Mouse (Mus musculus): ENCODE results near the gene a.

DNA sequence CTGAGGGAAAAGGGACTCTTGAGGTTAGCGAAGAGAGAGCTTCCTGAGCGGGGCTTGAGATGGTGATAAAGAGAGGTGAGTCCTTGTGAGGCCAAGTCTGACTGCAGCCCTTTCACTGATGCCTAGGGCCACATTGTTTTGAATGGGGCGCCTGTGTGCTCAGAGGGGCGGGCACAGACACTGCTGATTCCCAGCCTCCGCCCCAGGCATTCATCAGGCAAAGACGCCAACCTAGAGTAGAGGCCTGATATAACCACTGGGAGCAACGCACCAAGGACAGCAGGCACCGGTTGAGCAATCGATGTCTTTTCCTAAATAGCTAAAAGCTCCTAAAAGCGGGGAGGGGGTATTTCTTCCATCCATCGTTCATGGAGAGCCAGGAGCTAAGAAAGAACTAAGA is 151.3 kb downstream of the a start:
- no peak for TF ChIP-seq POLR2A (IDR thresholded peaks at IDR 0.05; ENCODE audit: control insufficient read depth, low read depth, low read length)
- no peak for TF ChIP-seq CTCF (IDR thresholded peaks at IDR 0.05; ENCODE audit: control insufficient read depth, insufficient read depth, insufficient replicate concordance, low read depth, low read length)
